Mouse (Mus musculus): Measurements from ENCODE around the gene Rad51d.
"Not testable (repeated sequence)": the region's sequence is repeated elsewhere in the genome, so short reads cannot be mapped to it uniquely, and the experiment has no call there.

Rad51d gene

GRCm38 (mm10) chr11:82890342-82890762, at the start of gene Rad51d:
TSS of gene Rad51d (minus strand) at chr11:82890614.
- H3K36me3 ChIP-seq (ENCODE audit: insufficient read depth, low read length) = no peaks in the 10 kb centered on the region
- H3K9me3 ChIP-seq (ENCODE audit: low read length) = no peaks in the 10 kb centered on the region
- TF ChIP-seq NANOG (IDR thresholded peaks at IDR 0.05; ENCODE audit: borderline replicate concordance, low read length) (no peak), POU5F1 (IDR thresholded peaks at IDR 0.05; ENCODE audit: borderline replicate concordance, low read length) (no peak), CTCF (conservative IDR thresholded peaks at IDR 0.05; ENCODE audit: low read length) (peak; percentile 60)
- H3K4me3 ChIP-seq (replicated peaks; ENCODE audit: low read length) = peak within 1 kb of the TSS; percentile 86
- no peaks in the 10 kb centered on the region for H3K27me3 ChIP-seq (ENCODE audit: insufficient read depth, low read length)
- peaks cover 43% of the 10 kb centered on the region for H3K4me1 ChIP-seq (replicated peaks; ENCODE audit: low read depth, low read length)

- peaks cover 5% of the 10 kb centered on the region; the same call in 1 of the 2 replicates for H3K9me3 ChIP-seq (ENCODE audit: low read length)
- peaks cover 7% of the 10 kb centered on the region for H3K4me1 ChIP-seq (replicated peaks; ENCODE audit: low read depth, low read length)
- no peaks in the 10 kb centered on the region for H3K36me3 ChIP-seq (ENCODE audit: insufficient read depth, low read length)
- peaks cover 74% of the 10 kb centered on the region for H3K27me3 ChIP-seq (ENCODE audit: insufficient read depth, low read length)
- peak overlapping the region; percentile 51; the same call in 1 of the 2 replicates for H3K4me3 ChIP-seq (replicated peaks; ENCODE audit: low read length)
- TF ChIP-seq CTCF (conservative IDR thresholded peaks at IDR 0.05; ENCODE audit: low read length) (no peak), POU5F1 (IDR thresholded peaks at IDR 0.05; ENCODE audit: borderline replicate concordance, low read length) (no peak), NANOG (IDR thresholded peaks at IDR 0.05; ENCODE audit: borderline replicate concordance, low read length) (no peak)
Observed at GRCm38 (mm10) chr11:82933186-82933585, 42.8 kb upstream of the Rad51d start.

- peaks cover 67% of the 10 kb centered on the region for H3K27me3 ChIP-seq (ENCODE audit: insufficient read depth, low read length)
- H3K36me3 ChIP-seq (ENCODE audit: insufficient read depth, low read length); H3K4me1 ChIP-seq (replicated peaks; ENCODE audit: low read depth, low read length); H3K9me3 ChIP-seq (ENCODE audit: low read length): not testable (repeated sequence)
- H3K4me3 ChIP-seq (replicated peaks; ENCODE audit: low read length) = peak overlapping the region; percentile 23; the same call in 1 of the 2 replicates
Observed at GRCm38 (mm10) chr11:82931671-82932450, 41.4 kb upstream of the Rad51d start.

GRCm38 (mm10) chr11:82931161-82931560, 40.7 kb upstream of the Rad51d start:
- H3K4me1 ChIP-seq (replicated peaks; ENCODE audit: low read depth, low read length); H3K9me3 ChIP-seq (ENCODE audit: low read length); H3K36me3 ChIP-seq (ENCODE audit: insufficient read depth, low read length): not testable (repeated sequence)
- H3K4me3 ChIP-seq (replicated peaks; ENCODE audit: low read length) = 0 out of 2 replicates have a peak overlapping the region, but pooled peaks have one; percentile 13
- H3K27me3 ChIP-seq (ENCODE audit: insufficient read depth, low read length) = peaks cover 60% of the 10 kb centered on the region

- not testable (repeated sequence) for H3K9me3 ChIP-seq (ENCODE audit: low read length)
- peaks cover 53% of the 10 kb centered on the region for H3K27me3 ChIP-seq (ENCODE audit: insufficient read depth, low read length)
Observed at GRCm38 (mm10) chr11:82930391-82930955, 40.1 kb upstream of the Rad51d start.

GRCm38 (mm10) chr11:82929633-82929950, 39.2 kb upstream of the Rad51d start:
- Histone ChIP-seq H3K4me1 (replicated peaks; ENCODE audit: low read depth, low read length) (peaks cover 10% of the 10 kb centered on the region), H3K9me3 (ENCODE audit: low read length) (peaks cover 5% of the 10 kb centered on the region; the same call in 1 of the 2 replicates), H3K27me3 (ENCODE audit: insufficient read depth, low read length) (peaks cover 50% of the 10 kb centered on the region), H3K4me3 (replicated peaks; ENCODE audit: low read length) (no peak overlapping the region), H3K36me3 (ENCODE audit: insufficient read depth, low read length) (no peaks in the 10 kb centered on the region)
- no peak for TF ChIP-seq CTCF (conservative IDR thresholded peaks at IDR 0.05; ENCODE audit: low read length)
- no peak for TF ChIP-seq POU5F1 (IDR thresholded peaks at IDR 0.05; ENCODE audit: borderline replicate concordance, low read length)
- no peak for TF ChIP-seq NANOG (IDR thresholded peaks at IDR 0.05; ENCODE audit: borderline replicate concordance, low read length)

More at GRCm38 (mm10) chr11:82930391-82930955, 40.1 kb upstream of the Rad51d start:
- peak overlapping the region; percentile 67 for H3K4me3 ChIP-seq (replicated peaks; ENCODE audit: low read length)
- H3K36me3 ChIP-seq (ENCODE audit: insufficient read depth, low read length); H3K4me1 ChIP-seq (replicated peaks; ENCODE audit: low read depth, low read length): not testable (repeated sequence)

GRCm38 (mm10) chr11:82928897-82929632, 38.7 kb upstream of the Rad51d start:
- H3K27me3 ChIP-seq (ENCODE audit: insufficient read depth, low read length) = peaks cover 45% of the 10 kb centered on the region
- H3K9me3 ChIP-seq (ENCODE audit: low read length) = peaks cover 5% of the 10 kb centered on the region; the same call in 1 of the 2 replicates
- H3K4me3 ChIP-seq (replicated peaks; ENCODE audit: low read length) = no peak overlapping the region
- no peak for TF ChIP-seq POU5F1 (IDR thresholded peaks at IDR 0.05; ENCODE audit: borderline replicate concordance, low read length)
- no peaks in the 10 kb centered on the region for H3K36me3 ChIP-seq (ENCODE audit: insufficient read depth, low read length)
- peaks cover 10% of the 10 kb centered on the region for H3K4me1 ChIP-seq (replicated peaks; ENCODE audit: low read depth, low read length)

GRCm38 (mm10) chr11:82923910-82924309, 33.5 kb upstream of the Rad51d start:
- not testable (repeated sequence) for H3K36me3 ChIP-seq (ENCODE audit: insufficient read depth, low read length); H3K4me3 ChIP-seq (replicated peaks; ENCODE audit: low read length); H3K4me1 ChIP-seq (replicated peaks; ENCODE audit: low read depth, low read length); H3K9me3 ChIP-seq (ENCODE audit: low read length)
- H3K27me3 ChIP-seq (ENCODE audit: insufficient read depth, low read length) = peaks cover 30% of the 10 kb centered on the region

GRCm38 (mm10) chr11:82921691-82922090, 31.3 kb upstream of the Rad51d start:
- TF ChIP-seq CTCF (conservative IDR thresholded peaks at IDR 0.05; ENCODE audit: low read length) = no peak
- TF ChIP-seq NANOG (IDR thresholded peaks at IDR 0.05; ENCODE audit: borderline replicate concordance, low read length) = no peak
- TF ChIP-seq POU5F1 (IDR thresholded peaks at IDR 0.05; ENCODE audit: borderline replicate concordance, low read length) = no peak
- H3K36me3 ChIP-seq (ENCODE audit: insufficient read depth, low read length) = no peaks in the 10 kb centered on the region
- peaks cover 6% of the 10 kb centered on the region; the same call in 1 of the 2 replicates for H3K4me1 ChIP-seq (replicated peaks; ENCODE audit: low read depth, low read length)
- H3K4me3 ChIP-seq (replicated peaks; ENCODE audit: low read length) = no peak overlapping the region
- no peaks in the 10 kb centered on the region for H3K9me3 ChIP-seq (ENCODE audit: low read length)
- H3K27me3 ChIP-seq (ENCODE audit: insufficient read depth, low read length) = peaks cover 31% of the 10 kb centered on the region
